Comparison of ENCODE assay signal across 8 mouse cellular contexts in genomic region chr3:137868094-137868913, GRCm38 (mm10). TPM values are rescaled to one million over a fixed set of nuclear protein-coding genes. Genes with fewer than 3 reads are reported as not detected.
DNase-seq lines count a peak whose midpoint lies in the region; ATAC-seq and TF ChIP-seq lines count a peak whose summit lies in the region.

No protein-coding gene starts in this region.

- peaks cover 5% of the 10 kb centered on the region; the same call in 1 of the 2 replicates for H3K36me3 ChIP-seq in heart, embryonic 16.5 days (ENCODE audit: control insufficient read depth, insufficient read depth)
- H3K36me3 ChIP-seq in midbrain, embryonic 10.5 days, result peaks cover 12% of the 10 kb centered on the region

- TF ChIP-seq POLR2A in lung, adult 2 months (IDR thresholded peaks at IDR 0.05; ENCODE audit: borderline replicate concordance, extremely low read depth, low read depth, low read length), result no peak

- TF ChIP-seq CTCF in lung, adult 2 months (IDR thresholded peaks at IDR 0.05; ENCODE audit: insufficient read depth, low read length), result no peak

- H3K27ac ChIP-seq in heart, embryonic 16.5 days (ENCODE audit: low read length), result peak overlapping the region; percentile 99
- peak overlapping the region; percentile 97 for H3K27ac ChIP-seq in midbrain, embryonic 10.5 days (replicated peaks)

- intact Hi-C loops in gastrocnemius, postnatal 36 days (cut with DNase I), result loop anchor here (5.0 kb wide), 3 partner anchors 49 to 574 kb away; partner anchors contain the start of genes 1110002E22Rik, Adh5, Gm5105 and Lamtor3

- H3K4me2 ChIP-seq in heart, embryonic 16.5 days (ENCODE audit: low read depth, low read length), result peak overlapping the region; percentile 89

- 0 out of 2 replicates have a peak, but pooled peaks have one; percentile 3 for ATAC-seq in heart, embryonic 16.5 days (replicated peaks; ENCODE audit: extremely low read depth, insufficient read depth, low FRiP score)

- no peak for DNase-seq in lung, adult 2 months
- no peak for DNase-seq in lung, adult 18-20 months
- DNase-seq in brain, adult 2 months (ENCODE audit: low read depth, low spot score), result peak; percentile 41
- DNase-seq in midbrain, embryonic 10.5 days (ENCODE audit: low spot score), result no peak
- DNase-seq in cerebellum, adult 11-12 months, result no peak
- no peak for DNase-seq in cerebellum, adult 8-10 months
- no peak for DNase-seq in gastrocnemius, postnatal 36 days

- peaks cover 4% of the 10 kb centered on the region; the same call in 1 of the 2 replicates for H3K4me1 ChIP-seq in lung, adult 2 months (ENCODE audit: control insufficient read depth, insufficient read depth, low read length)
- peaks cover 18% of the 10 kb centered on the region for H3K4me1 ChIP-seq in heart, embryonic 16.5 days (ENCODE audit: control insufficient read depth, insufficient read depth, low read length)
- peaks cover 35% of the 10 kb centered on the region for H3K4me1 ChIP-seq in midbrain, embryonic 10.5 days

- peak overlapping the region; percentile 100 for H3K9ac ChIP-seq in heart, embryonic 16.5 days (ENCODE audit: low read length)

- WGBS in lung, adult 2 months, result 3% methylated on average over 26 of the region's 26 CpGs
- 3% methylated on average over 26 of the region's 26 CpGs for WGBS in heart, embryonic 16.5 days
- 4% methylated on average over 26 of the region's 26 CpGs for WGBS in midbrain, embryonic 10.5 days

- H3K4me3 ChIP-seq in lung, adult 2 months (replicated peaks; ENCODE audit: extremely low read depth, low read depth, low read length), result peak overlapping the region; percentile 93
- peak overlapping the region; percentile 98 for H3K4me3 ChIP-seq in heart, embryonic 16.5 days (ENCODE audit: low read length)
- H3K4me3 ChIP-seq in midbrain, embryonic 10.5 days, result peak overlapping the region; percentile 84

- H3K27me3 ChIP-seq in heart, embryonic 16.5 days (ENCODE audit: control insufficient read depth, insufficient read depth, low read length), result no peaks in the 10 kb centered on the region
- no peaks in the 10 kb centered on the region for H3K27me3 ChIP-seq in midbrain, embryonic 10.5 days (ENCODE audit: low read depth, poor library complexity, severe bottlenecking)

- no peaks in the 10 kb centered on the region for H3K9me3 ChIP-seq in heart, embryonic 16.5 days (replicated peaks; ENCODE audit: control insufficient read depth, low read length)
- H3K9me3 ChIP-seq in midbrain, embryonic 10.5 days (replicated peaks), result no peaks in the 10 kb centered on the region

RNA-seq across cellular contexts. Expression of gene Dnajb14, which starts 0.8 kb away (rescaled TPM):
- polyA plus RNA-seq in lung, adult 2 months (2012; rRNA removed), result 3.7 and 6.1 TPM in 2 replicates
- polyA plus RNA-seq in heart, embryonic 16.5 days (2015; fragmentation: Nextera tagmentation; extraction: Ambion mirVana), result 7.3 and 8.1 TPM in 2 replicates
- 4.8 and 7.0 TPM in 2 replicates for polyA plus RNA-seq in midbrain, embryonic 10.5 days (2016; fragmentation: Nextera tagmentation; extraction: Ambion mirVana)
- total RNA-seq in gastrocnemius, postnatal 36 days (2021), result 1 to 10 TPM; 6.9 to 7.2 TPM

RNA-seq across cellular contexts. Expression of gene H2afz, which starts 4.0 kb away (rescaled TPM):
- 400 and 437 TPM in 2 replicates for polyA plus RNA-seq in lung, adult 2 months (2012; rRNA removed)
- polyA plus RNA-seq in heart, embryonic 16.5 days (2015; fragmentation: Nextera tagmentation; extraction: Ambion mirVana), result 953 and 1,062 TPM in 2 replicates
- polyA plus RNA-seq in midbrain, embryonic 10.5 days (2016; fragmentation: Nextera tagmentation; extraction: Ambion mirVana), result 3,193 and 3,605 TPM in 2 replicates
- 10 to 100 TPM; 65.6 to 74.7 TPM for total RNA-seq in gastrocnemius, postnatal 36 days (2021)

RNA-seq across cellular contexts. Expression of gene Lamtor3, which starts 50.0 kb away (rescaled TPM):
- polyA plus RNA-seq in lung, adult 2 months (2012; rRNA removed), result 19.6 and 31.7 TPM in 2 replicates
- 115 and 120 TPM in 2 replicates for polyA plus RNA-seq in heart, embryonic 16.5 days (2015; fragmentation: Nextera tagmentation; extraction: Ambion mirVana)
- polyA plus RNA-seq in midbrain, embryonic 10.5 days (2016; fragmentation: Nextera tagmentation; extraction: Ambion mirVana), result 91.6 and 91.8 TPM in 2 replicates
- total RNA-seq in gastrocnemius, postnatal 36 days (2021), result 10 to 100 TPM; 45.2 to 48.5 TPM
